ENCODE assay signal across 12 mouse cellular contexts in genomic region chr7:84401641-84402455, GRCm38 (mm10). TPM values are rescaled to one million over a fixed set of nuclear protein-coding genes. Genes with fewer than 3 reads are reported as not detected.
A peak's percentile ranks its signal among the peaks of the same experiment; 100 is the strongest.
DNase-seq lines count a peak whose midpoint lies in the region; ATAC-seq and TF ChIP-seq lines count a peak whose summit lies in the region.
"Had no signal": no experiment of that assay in that cellular context is flagged by ENCODE, and none has a peak within 500 bp of the region (broad histone marks: within the 10 kb centered on the region; RNA-seq: fewer than 3 reads in every experiment).

No protein-coding gene starts in this region.

- TF ChIP-seq CTCF in brain, embryonic 14.5 days (IDR thresholded peaks at IDR 0.05; ENCODE audit: borderline replicate concordance, extremely low read depth, insufficient read depth, insufficient read length) = no peak

- no peak for TF ChIP-seq POLR2A in brain, embryonic 14.5 days (IDR thresholded peaks at IDR 0.05; ENCODE audit: borderline replicate concordance, extremely low read depth, insufficient read depth, insufficient read length, poor library complexity, severe bottlenecking)

- H3K4me3 ChIP-seq in hindbrain, embryonic 11.5 days (ENCODE audit: low read depth, low read length) = no peak overlapping the region
- H3K4me3 ChIP-seq in midbrain, embryonic 16.5 days (ENCODE audit: low read depth, low read length) = no peak overlapping the region
- H3K4me3 ChIP-seq: heart, embryonic 13.5 days; intestine, embryonic 15.5 days; lung, embryonic 15.5 days had no signal

- no peaks in the 10 kb centered on the region for H3K36me3 ChIP-seq in hindbrain, embryonic 11.5 days (ENCODE audit: control insufficient read depth, insufficient read depth, low read length)
- no peaks in the 10 kb centered on the region for H3K36me3 ChIP-seq in midbrain, embryonic 16.5 days (ENCODE audit: control insufficient read depth, insufficient read depth, low read length)
- H3K36me3 ChIP-seq: heart, embryonic 13.5 days; intestine, embryonic 15.5 days; lung, embryonic 15.5 days had no signal

- H3K4me2 ChIP-seq in hindbrain, embryonic 11.5 days (replicated peaks; ENCODE audit: low read depth, low read length) = no peak overlapping the region
- no peak overlapping the region; the same call in 1 of the 2 replicates for H3K4me2 ChIP-seq in midbrain, embryonic 16.5 days (ENCODE audit: low read length)
- H3K4me2 ChIP-seq: heart, embryonic 13.5 days; intestine, embryonic 15.5 days; lung, embryonic 15.5 days had no signal

- H3K9ac ChIP-seq in hindbrain, embryonic 11.5 days (ENCODE audit: low read depth, low read length) = no peak overlapping the region
- no peak overlapping the region for H3K9ac ChIP-seq in midbrain, embryonic 16.5 days (ENCODE audit: low read depth, low read length)
- H3K9ac ChIP-seq: heart, embryonic 13.5 days; intestine, embryonic 15.5 days; lung, embryonic 15.5 days had no signal

- WGBS in hindbrain, embryonic 11.5 days = 42% methylated on average over 9 of the region's 9 CpGs
- WGBS in midbrain, embryonic 16.5 days = 22% methylated on average over 9 of the region's 9 CpGs

- intact Hi-C loops in heart, postnatal 36 days (cut with DNase I) = no loop called here

- H3K27me3 ChIP-seq in hindbrain, embryonic 11.5 days (ENCODE audit: control insufficient read depth, insufficient read depth, low read length) = no peaks in the 10 kb centered on the region
- H3K27me3 ChIP-seq in midbrain, embryonic 16.5 days (ENCODE audit: control insufficient read depth, insufficient read depth, low read depth, low read length) = no peaks in the 10 kb centered on the region
- H3K27me3 ChIP-seq: intestine, embryonic 15.5 days; lung, embryonic 15.5 days had no signal

- ATAC-seq in hindbrain, embryonic 11.5 days (ENCODE audit: low FRiP score) = peak; percentile 75
- ATAC-seq in midbrain, embryonic 16.5 days = peak; percentile 73
- ATAC-seq: intestine, embryonic 15.5 days had no signal

- no peaks in the 10 kb centered on the region for H3K9me3 ChIP-seq in hindbrain, embryonic 11.5 days (ENCODE audit: control insufficient read depth, low read length)
- H3K9me3 ChIP-seq in midbrain, embryonic 16.5 days (replicated peaks; ENCODE audit: control insufficient read depth, low read length, poor library complexity, severe bottlenecking) = no peaks in the 10 kb centered on the region
- H3K9me3 ChIP-seq: heart, embryonic 13.5 days; intestine, embryonic 15.5 days; lung, embryonic 15.5 days had no signal

- peak; percentile 35 to 51 for DNase-seq in cerebellum, postnatal 10 days
- DNase-seq in cerebellum, postnatal 25 days = no peak
- DNase-seq in brain, embryonic 14.5 days (ENCODE audit: low read depth) = peak; percentile 82
- DNase-seq in hindbrain, embryonic 11.5 days (ENCODE audit: low spot score) = peak; percentile 16
- DNase-seq in lung, adult 18-20 months = no peak
- no peak for DNase-seq in heart, postnatal 36 days
- DNase-seq in spleen, postnatal 10 days (ENCODE audit: low spot score in 2 of 2) = no peak
- DNase-seq: right cerebral cortex, postnatal 25 days had no signal

- H3K27ac ChIP-seq in hindbrain, embryonic 11.5 days (ENCODE audit: low read depth, low read length) = peak overlapping the region; percentile 55; the same call in 1 of the 2 replicates
- H3K27ac ChIP-seq in midbrain, embryonic 16.5 days (ENCODE audit: low read length) = peak overlapping the region; percentile 64
- H3K27ac ChIP-seq: heart, embryonic 13.5 days; intestine, embryonic 15.5 days; lung, embryonic 15.5 days had no signal

- H3K4me1 ChIP-seq in hindbrain, embryonic 11.5 days (replicated peaks; ENCODE audit: control insufficient read depth, insufficient read depth, low read length) = peaks cover 7% of the 10 kb centered on the region
- peaks cover 41% of the 10 kb centered on the region for H3K4me1 ChIP-seq in midbrain, embryonic 16.5 days (ENCODE audit: control insufficient read depth, insufficient read depth, low read length)
- H3K4me1 ChIP-seq: heart, embryonic 13.5 days; intestine, embryonic 15.5 days; lung, embryonic 15.5 days had no signal

RNA-seq across cellular contexts. Expression of gene Arnt2, which starts 8.1 kb away (rescaled TPM):
- 172 and 207 TPM in 2 replicates for polyA plus RNA-seq in brain, embryonic 14.5 days (2012; rRNA removed)
- polyA plus RNA-seq in hindbrain, embryonic 11.5 days (2014; fragmentation: Nextera tagmentation; extraction: Ambion mirVana) = 32.8 and 39.5 TPM in 2 replicates
- 88.2 and 90.2 TPM in 2 replicates for polyA plus RNA-seq in midbrain, embryonic 16.5 days (2015; fragmentation: Nextera tagmentation; extraction: Ambion mirVana)
- total RNA-seq in heart, postnatal 36 days (2021) = under 1 TPM; 0.35 to 0.42 TPM

Comparison
In these comparisons a context has a peak if more than half of its experiments do, and no peak if none do; other contexts are left out.
1. DNase-seq: peak in cerebellum, postnatal 10 days (2 of 2), brain, embryonic 14.5 days (single experiment) and hindbrain, embryonic 11.5 days (single experiment); none in cerebellum, postnatal 25 days (0 of 2), lung, adult 18-20 months (0 of 2), heart, postnatal 36 days (0 of 2) and spleen, postnatal 10 days (0 of 2).